Mouse (Mus musculus) C2C12 (cell line): ENCODE results near the gene Spg20. TPM values are rescaled to one million over a fixed set of nuclear protein-coding genes. Genes with fewer than 3 reads are reported as not detected.

ENCODE experiments used
- H3K27me3 ChIP-seq: one replicate; pipeline ENCODE4 v1.6.1; 2011; ENCODE audit not compliant: control insufficient read depth, insufficient read depth, insufficient read length
- H3K36me3 ChIP-seq: one replicate; pipeline ENCODE4 v1.6.1; 2011; ENCODE audit not compliant: control insufficient read depth, insufficient read depth
- H3K4me3 ChIP-seq: one replicate; pipeline ENCODE4 v1.5.1; 2011; ENCODE audit warnings: mild to moderate bottlenecking, control low read depth; ENCODE audit not compliant: poor library complexity, insufficient read depth, severe bottlenecking
- H3K79me2 ChIP-seq: one replicate; pipeline ENCODE4 v1.6.1; 2011; ENCODE audit not compliant: control insufficient read depth, insufficient read depth
- H3K79me3 ChIP-seq: one replicate; pipeline ENCODE4 v1.6.1; 2011; ENCODE audit warnings: low read depth, control low read depth
- H3ac ChIP-seq: one replicate; pipeline ENCODE3; 2011; ENCODE audit warnings: low read depth; ENCODE audit not compliant: control insufficient read depth, insufficient read length
- CEBPB ChIP-seq: IDR thresholded peaks from one replicate; pipeline ENCODE4 v1.6.1; 2011; ENCODE audit warnings: low read depth, mild to moderate bottlenecking, control low read depth, moderate library complexity
- CTCF ChIP-seq: IDR thresholded peaks from one replicate; pipeline ENCODE4 v1.5.1; 2011; ENCODE audit not compliant: control insufficient read depth, insufficient read depth, insufficient read length
- FOSL1 ChIP-seq: IDR thresholded peaks from one replicate; pipeline ENCODE4 v1.8.0; 2011; ENCODE audit warnings: mild to moderate bottlenecking, low read length; ENCODE audit not compliant: poor library complexity, insufficient read depth, severe bottlenecking
- MAX ChIP-seq: IDR thresholded peaks from one replicate; pipeline ENCODE4 v1.6.1; 2011; ENCODE audit warnings: mild to moderate bottlenecking, control low read depth
- MYOD1 ChIP-seq: IDR thresholded peaks from one replicate; pipeline ENCODE4 v1.6.1; 2011; ENCODE audit warnings: low read depth; ENCODE audit not compliant: control insufficient read depth, insufficient read length
- MYOG ChIP-seq: IDR thresholded peaks from one replicate; pipeline ENCODE4 v1.6.1; 2011; ENCODE audit not compliant: control insufficient read depth, insufficient read length; ENCODE audit errors: extremely low read depth
- USF1 ChIP-seq: IDR thresholded peaks from one replicate; pipeline ENCODE4 v1.6.1; 2011; ENCODE audit warnings: low read depth, mild to moderate bottlenecking, control low read depth, moderate library complexity
- polyA plus RNA-seq: library from polyadenylated mRNA; unstranded; fragments of >200 nt; fragmentation: generic; extraction: Trizol; gene quantifications from one replicate; pipeline ENCODE4 v1.2.1, GENCODE M21; 2012; ENCODE audit warnings: missing spikeins

The Spg20 gene
- polyA plus RNA-seq, 1 experiment = 24.0 TPM

GRCm38 (mm10) chr3:55089291-55089690 is 22.6 kb upstream of the Spg20 start:
- Histone ChIP-seq H3K79me2 (no peaks in the 10 kb centered on the region), H3ac (no peak overlapping the region), H3K36me3 (no peaks in the 10 kb centered on the region), H3K27me3 (no peaks in the 10 kb centered on the region), H3K4me3 (no peak overlapping the region), H3K79me3 (no peaks in the 10 kb centered on the region)
- TF ChIP-seq MYOD1 = no peak
- no peak for TF ChIP-seq MAX
- TF ChIP-seq MYOG = no peak
- no peak for TF ChIP-seq CEBPB
- TF ChIP-seq USF1 = no peak
- no peak for TF ChIP-seq CTCF
- TF ChIP-seq FOSL1 = no peak

- Histone ChIP-seq H3K27me3 (no peaks in the 10 kb centered on the region), H3K79me3 (no peaks in the 10 kb centered on the region), H3K79me2 (no peaks in the 10 kb centered on the region), H3K36me3 (no peaks in the 10 kb centered on the region), H3K4me3 (no peak overlapping the region), H3ac (no peak overlapping the region)
- peak; percentile 84 for TF ChIP-seq USF1
- TF ChIP-seq MAX = peak; percentile 32
- no peak for TF ChIP-seq CEBPB
- TF ChIP-seq MYOG = no peak
Observed at GRCm38 (mm10) chr3:55093161-55093560, 18.7 kb upstream of the Spg20 start.

DNA sequence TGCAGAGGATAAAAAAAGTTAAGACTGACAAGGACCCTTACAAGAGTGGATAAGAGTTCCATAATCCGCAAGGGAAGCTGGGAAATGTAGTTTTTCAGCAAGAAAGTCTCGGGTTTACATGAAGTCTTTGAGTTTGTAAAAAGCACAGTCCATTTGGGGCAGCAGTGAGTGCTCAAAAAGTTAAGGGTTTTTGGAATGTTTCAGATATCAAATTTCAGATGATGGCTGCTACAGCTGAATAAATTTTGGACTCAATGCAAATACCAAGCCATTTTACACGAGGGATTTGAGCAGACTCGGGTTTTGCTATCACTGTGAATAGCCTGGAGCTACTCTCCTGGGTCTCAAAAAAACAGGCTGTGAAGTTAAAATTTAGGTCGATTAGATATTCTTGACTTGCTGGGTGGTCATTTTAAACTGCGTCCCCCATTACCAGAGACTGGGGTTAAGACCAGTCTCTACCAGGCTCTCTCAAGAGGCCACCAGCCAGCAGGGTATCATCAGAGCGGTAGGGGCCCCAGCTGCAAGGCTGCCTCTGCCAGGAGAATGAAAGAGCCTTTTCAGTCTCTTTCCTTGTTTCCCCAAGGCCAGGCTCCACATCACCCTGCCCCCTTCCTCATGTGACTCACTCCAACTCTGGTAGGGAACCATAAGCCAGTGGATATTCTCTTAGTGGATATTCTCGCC is 15.8 kb upstream of the Spg20 start:
- Histone ChIP-seq H3K4me3 (no peak overlapping the region), H3K79me3 (no peaks in the 10 kb centered on the region), H3K79me2 (no peaks in the 10 kb centered on the region), H3K36me3 (no peaks in the 10 kb centered on the region), H3ac (peak overlapping the region; percentile 1), H3K27me3 (no peaks in the 10 kb centered on the region)
- TF ChIP-seq MAX (no peak), MYOD1 (peak; percentile 38), USF1 (peak; percentile 85)

- no peaks in the 10 kb centered on the region for H3K27me3 ChIP-seq
- H3K79me3 ChIP-seq = no peaks in the 10 kb centered on the region
- no peak overlapping the region for H3K4me3 ChIP-seq
- TF ChIP-seq USF1 = no peak
- no peak for TF ChIP-seq FOSL1
- TF ChIP-seq MAX = no peak
- no peak for TF ChIP-seq MYOD1
- TF ChIP-seq CTCF = no peak
- TF ChIP-seq MYOG = no peak
- no peak for TF ChIP-seq CEBPB
- no peaks in the 10 kb centered on the region for H3K79me2 ChIP-seq
- peak overlapping the region; percentile 35 for H3ac ChIP-seq
- no peaks in the 10 kb centered on the region for H3K36me3 ChIP-seq
Observed at GRCm38 (mm10) chr3:55096655-55097005, 15.3 kb upstream of the Spg20 start.

- Histone ChIP-seq H3ac (peak overlapping the region; percentile 35), H3K36me3 (no peaks in the 10 kb centered on the region), H3K27me3 (no peaks in the 10 kb centered on the region), H3K4me3 (no peak overlapping the region), H3K79me2 (no peaks in the 10 kb centered on the region), H3K79me3 (no peaks in the 10 kb centered on the region)
- no peak for TF ChIP-seq CTCF
- TF ChIP-seq MYOD1 = peak; percentile 3
Observed at GRCm38 (mm10) chr3:55097186-55097585, 14.7 kb upstream of the Spg20 start.

DNA sequence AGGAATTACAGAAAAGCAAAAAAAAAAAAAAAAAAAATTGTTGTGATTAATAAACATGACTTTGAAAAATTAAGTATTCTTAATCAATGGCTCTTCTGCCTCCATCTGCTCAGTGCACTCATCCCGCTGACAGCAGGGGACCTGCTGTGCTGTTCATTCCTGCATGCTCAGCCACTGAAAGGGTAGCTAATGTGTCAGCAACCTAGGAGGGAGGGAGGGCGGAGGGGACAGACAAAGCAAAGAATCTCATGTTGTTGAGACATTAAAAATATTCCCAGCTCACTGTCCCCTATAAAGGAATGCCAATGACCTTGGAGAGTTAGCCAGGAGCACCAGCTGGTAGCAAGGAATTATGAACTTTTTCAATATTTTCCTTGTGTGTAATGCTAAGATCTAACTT is 13.9 kb upstream of the Spg20 start:
- Histone ChIP-seq H3K36me3 (no peaks in the 10 kb centered on the region), H3K79me2 (no peaks in the 10 kb centered on the region), H3K4me3 (no peak overlapping the region), H3K79me3 (no peaks in the 10 kb centered on the region), H3K27me3 (no peaks in the 10 kb centered on the region), H3ac (no peak overlapping the region)
- TF ChIP-seq CEBPB = no peak
- peak; percentile 54 for TF ChIP-seq MYOD1

DNA sequence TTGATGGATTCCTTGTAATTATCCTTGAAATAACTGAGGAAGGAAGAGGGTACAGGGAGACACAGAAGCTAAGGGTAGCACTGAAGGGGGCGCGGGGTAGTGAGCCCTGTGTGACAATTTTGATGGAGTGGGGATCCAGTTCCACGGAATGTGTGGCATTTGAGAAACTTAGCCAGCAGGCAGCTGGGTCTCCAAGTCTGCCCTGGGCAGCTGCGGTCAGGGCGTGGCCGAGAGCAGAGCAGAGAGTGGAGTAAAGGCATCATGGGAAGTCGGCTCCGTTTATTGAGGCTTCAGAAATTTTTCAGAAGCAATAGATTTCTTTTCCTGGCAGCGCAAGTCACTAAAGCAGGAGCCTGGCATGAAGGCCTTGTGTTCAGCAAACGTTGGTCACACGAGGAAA is 12.9 kb upstream of the Spg20 start:
- TF ChIP-seq FOSL1 (no peak), USF1 (no peak), MYOD1 (peak; percentile 76), CEBPB (no peak), CTCF (no peak), MAX (peak; percentile 29), MYOG (no peak)
- H3K79me2 ChIP-seq = no peaks in the 10 kb centered on the region
- H3K27me3 ChIP-seq = no peaks in the 10 kb centered on the region
- no peak overlapping the region for H3ac ChIP-seq
- H3K36me3 ChIP-seq = no peaks in the 10 kb centered on the region
- H3K79me3 ChIP-seq = no peaks in the 10 kb centered on the region
- H3K4me3 ChIP-seq = no peak overlapping the region
